Mouse (Mus musculus): ENCODE measurements at regions not wholly inside any gene's neighbourhood (a gene's known extent, or its start where the extent isn't known, plus 50 kb on each side); places are given as distances from the start of the nearest gene placed in this dataset.

GRCm38 (mm10) chr10:125749031-125749585 is 216.9 kb upstream of the Lrig3 start:
- no peaks in the 10 kb centered on the region for H3K36me3 ChIP-seq (ENCODE audit: insufficient read depth, low read length)
- DNase-seq (ENCODE audit: low spot score) (no peak), ATAC-seq (no peak)
- no peaks in the 10 kb centered on the region for H3K4me1 ChIP-seq (ENCODE audit: insufficient read depth, low read length)
- no peak overlapping the region for H3K4me3 ChIP-seq (ENCODE audit: low read length)
- H3K9ac ChIP-seq (replicated peaks; ENCODE audit: low read length), result no peak overlapping the region
- H3K4me2 ChIP-seq (ENCODE audit: low read depth, low read length), result no peak overlapping the region
- H3K9me3 ChIP-seq (ENCODE audit: low read length), result no peaks in the 10 kb centered on the region
- no peaks in the 10 kb centered on the region for H3K27me3 ChIP-seq (ENCODE audit: insufficient read depth, low read length)
- 57% methylated on average over 6 of the region's 6 CpGs for WGBS
- TF ChIP-seq CTCF (IDR thresholded peaks at IDR 0.05; ENCODE audit: low read depth), result no peak
- no peak overlapping the region for H3K27ac ChIP-seq

- 54% methylated on average over 10 of the region's 10 CpGs for WGBS
- H3K9me3 ChIP-seq (ENCODE audit: low read length), result no peaks in the 10 kb centered on the region
- no peak overlapping the region for H3K27ac ChIP-seq
- no peak overlapping the region for H3K9ac ChIP-seq (replicated peaks; ENCODE audit: low read length)
- no peak overlapping the region for H3K4me3 ChIP-seq (ENCODE audit: low read length)
- ATAC-seq (no peak), DNase-seq (ENCODE audit: low spot score) (peak; percentile 40)
- H3K27me3 ChIP-seq (ENCODE audit: insufficient read depth, low read length), result no peaks in the 10 kb centered on the region
- no peak overlapping the region for H3K4me2 ChIP-seq (ENCODE audit: low read depth, low read length)
- H3K4me1 ChIP-seq (ENCODE audit: insufficient read depth, low read length), result no peaks in the 10 kb centered on the region
- TF ChIP-seq CTCF (IDR thresholded peaks at IDR 0.05; ENCODE audit: low read depth), result no peak
- no peaks in the 10 kb centered on the region for H3K36me3 ChIP-seq (ENCODE audit: insufficient read depth, low read length)
Observed at GRCm38 (mm10) chr10:125752506-125753218, 213.3 kb upstream of the Lrig3 start.

GRCm38 (mm10) chr10:125759171-125759570 is 206.8 kb upstream of the Lrig3 start:
- Histone ChIP-seq H3K4me2 (ENCODE audit: low read depth, low read length) (no peak overlapping the region), H3K36me3 (ENCODE audit: insufficient read depth, low read length) (no peaks in the 10 kb centered on the region), H3K9me3 (ENCODE audit: low read length) (0 out of 2 replicates have a peak, but pooled peaks cover 2% of the 10 kb centered on the region), H3K27me3 (ENCODE audit: insufficient read depth, low read length) (no peaks in the 10 kb centered on the region), H3K4me1 (ENCODE audit: insufficient read depth, low read length) (no peaks in the 10 kb centered on the region), H3K27ac (no peak overlapping the region), H3K9ac (replicated peaks; ENCODE audit: low read length) (no peak overlapping the region), H3K4me3 (ENCODE audit: low read length) (no peak overlapping the region)
- TF ChIP-seq CTCF (IDR thresholded peaks at IDR 0.05; ENCODE audit: low read depth), result peak; percentile 23; the same call in 1 of the 2 replicates
- ATAC-seq (no peak), DNase-seq (ENCODE audit: low spot score) (no peak)
- WGBS, result 93% methylated on average over 3 of the region's 3 CpGs

GRCm38 (mm10) chr10:125762367-125763068 is 203.4 kb upstream of the Lrig3 start:
- Histone ChIP-seq H3K4me2 (ENCODE audit: low read depth, low read length) (no peak overlapping the region), H3K4me3 (ENCODE audit: low read length) (no peak overlapping the region), H3K9me3 (ENCODE audit: low read length) (0 out of 2 replicates have a peak, but pooled peaks cover 2% of the 10 kb centered on the region), H3K4me1 (ENCODE audit: insufficient read depth, low read length) (no peaks in the 10 kb centered on the region), H3K27ac (no peak overlapping the region), H3K36me3 (ENCODE audit: insufficient read depth, low read length) (no peaks in the 10 kb centered on the region), H3K9ac (replicated peaks; ENCODE audit: low read length) (no peak overlapping the region), H3K27me3 (ENCODE audit: insufficient read depth, low read length) (no peaks in the 10 kb centered on the region)
- no peak for TF ChIP-seq CTCF (IDR thresholded peaks at IDR 0.05; ENCODE audit: low read depth)
- DNase-seq (ENCODE audit: low spot score) (no peak), ATAC-seq (no peak)
- 74% methylated on average over 16 of the region's 16 CpGs for WGBS

GRCm38 (mm10) chr10:125764402-125765102 is 201.4 kb upstream of the Lrig3 start:
- Histone ChIP-seq H3K4me2 (ENCODE audit: low read depth, low read length) (no peak overlapping the region), H3K27me3 (ENCODE audit: insufficient read depth, low read length) (no peaks in the 10 kb centered on the region), H3K4me3 (ENCODE audit: low read length) (no peak overlapping the region), H3K4me1 (ENCODE audit: insufficient read depth, low read length) (no peaks in the 10 kb centered on the region), H3K9ac (replicated peaks; ENCODE audit: low read length) (no peak overlapping the region), H3K9me3 (ENCODE audit: low read length) (0 out of 2 replicates have a peak, but pooled peaks cover 2% of the 10 kb centered on the region), H3K36me3 (ENCODE audit: insufficient read depth, low read length) (no peaks in the 10 kb centered on the region), H3K27ac (no peak overlapping the region)
- WGBS, result 66% methylated on average over 10 of the region's 10 CpGs
- peak; percentile 64 for DNase-seq (ENCODE audit: low spot score)
- TF ChIP-seq CTCF (IDR thresholded peaks at IDR 0.05; ENCODE audit: low read depth), result peak; percentile 64
- ATAC-seq, result no peak

GRCm38 (mm10) chr10:125765103-125765820 is 200.7 kb upstream of the Lrig3 start:
- H3K4me3 ChIP-seq (ENCODE audit: low read length), result no peak overlapping the region
- no peak for DNase-seq (ENCODE audit: low spot score)
- TF ChIP-seq CTCF (IDR thresholded peaks at IDR 0.05; ENCODE audit: low read depth), result no peak
- no peaks in the 10 kb centered on the region for H3K4me1 ChIP-seq (ENCODE audit: insufficient read depth, low read length)
- H3K36me3 ChIP-seq (ENCODE audit: insufficient read depth, low read length), result no peaks in the 10 kb centered on the region
- no peak overlapping the region for H3K27ac ChIP-seq
- H3K4me2 ChIP-seq (ENCODE audit: low read depth, low read length), result no peak overlapping the region
- no peak for ATAC-seq
- no peaks in the 10 kb centered on the region for H3K27me3 ChIP-seq (ENCODE audit: insufficient read depth, low read length)
- WGBS, result 81% methylated on average over 10 of the region's 10 CpGs
- no peak overlapping the region for H3K9ac ChIP-seq (replicated peaks; ENCODE audit: low read length)
- 0 out of 2 replicates have a peak, but pooled peaks cover 2% of the 10 kb centered on the region for H3K9me3 ChIP-seq (ENCODE audit: low read length)

Data from hindbrain, postnatal 0 days (tissue).